Mouse (Mus musculus) adrenal gland, postnatal 25 days (tissue): ENCODE measurements at regions not wholly inside any gene's neighbourhood (a gene's known extent, or its start where the extent isn't known, plus 50 kb on each side); places are given as distances from the start of the nearest gene placed in this dataset.

ENCODE experiments used
- DNase-seq: peaks from one replicate; pipeline ENCODE4 v3.0.0; 2021; ENCODE audit warnings: mixed read lengths

DNA sequence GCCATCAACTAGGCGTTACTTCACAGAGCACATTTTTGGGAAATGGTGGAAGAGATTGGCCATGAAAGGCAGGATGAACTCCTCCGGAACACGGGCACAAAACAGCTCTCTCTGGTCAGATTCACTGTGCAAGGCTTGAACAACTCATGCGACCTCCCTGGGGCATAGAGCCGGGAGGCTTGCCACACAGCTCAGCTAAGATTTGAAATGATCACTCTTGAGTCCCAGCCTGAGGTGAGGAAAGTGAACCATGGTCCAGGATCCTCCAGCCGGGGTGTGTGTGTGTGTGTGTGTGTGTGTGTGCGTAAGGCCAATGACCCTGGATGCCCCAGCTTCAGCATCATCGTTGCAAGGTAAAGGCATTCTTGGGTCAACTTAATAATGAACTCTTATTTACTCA, 237.5 kb downstream of the Gm45692 start:
- DNase-seq = no peak

DNA sequence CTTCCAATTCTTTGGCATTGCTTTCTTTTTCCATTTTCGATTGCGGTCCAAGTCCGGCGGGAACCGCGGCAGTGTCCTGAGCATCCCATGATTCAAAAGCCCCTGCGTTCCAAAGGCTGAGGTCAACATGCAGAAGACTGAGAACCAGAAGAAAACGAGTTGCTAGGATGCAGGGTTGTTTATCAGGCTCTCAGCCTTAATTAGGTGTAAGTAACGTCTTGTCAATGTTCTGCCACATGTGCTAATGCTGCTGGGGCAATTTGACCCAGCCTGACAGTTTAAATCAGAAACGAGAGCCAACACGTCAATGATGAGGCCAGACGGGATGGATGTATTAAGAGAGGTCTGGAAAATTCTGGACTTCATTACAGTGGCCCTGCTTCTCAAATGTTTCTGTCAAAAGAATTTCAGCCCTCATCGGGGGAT, 239.4 kb downstream of the Gm45692 start:
- DNase-seq = no peak

DNA sequence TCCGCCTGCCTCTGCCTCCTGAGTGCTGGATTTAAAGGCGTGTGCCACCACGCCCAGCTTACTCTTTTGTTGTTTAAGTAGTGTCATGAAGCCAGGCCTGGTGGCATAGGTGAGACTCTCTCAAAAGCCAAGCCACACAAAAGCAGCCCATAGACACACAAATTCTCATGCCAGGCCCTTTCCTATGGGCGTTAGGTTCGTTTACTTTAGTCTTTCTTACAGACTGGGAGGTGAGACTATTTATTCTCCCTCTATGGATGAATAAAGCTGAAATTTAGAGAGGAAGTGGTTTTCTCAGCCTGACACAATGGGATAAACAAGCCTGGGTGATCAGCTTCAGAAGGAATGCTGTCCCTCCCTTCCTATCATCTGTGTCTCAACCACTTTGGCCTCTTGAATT, 243.0 kb downstream of the Gm45692 start:
- no peak for DNase-seq

DNA sequence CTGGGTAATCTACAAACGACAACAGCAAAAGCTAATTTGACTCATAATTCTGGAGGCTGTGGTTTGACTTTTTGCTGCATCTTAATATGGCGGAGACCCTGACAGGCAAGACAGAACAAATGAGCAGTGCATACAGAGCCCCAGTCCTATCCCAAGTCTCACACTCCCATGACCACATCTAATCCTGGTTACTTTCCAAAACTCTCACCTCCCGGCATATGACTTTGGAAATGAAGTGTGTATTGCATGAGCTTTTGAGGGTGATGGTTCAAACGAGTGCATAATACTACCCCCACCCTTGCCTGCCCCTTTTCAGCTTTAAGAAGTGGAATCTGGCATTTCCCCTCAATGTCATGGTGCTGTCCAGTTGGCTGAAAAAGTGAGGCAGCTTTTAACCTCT, 244.3 kb downstream of the Gm45692 start:
- DNase-seq = no peak

DNA sequence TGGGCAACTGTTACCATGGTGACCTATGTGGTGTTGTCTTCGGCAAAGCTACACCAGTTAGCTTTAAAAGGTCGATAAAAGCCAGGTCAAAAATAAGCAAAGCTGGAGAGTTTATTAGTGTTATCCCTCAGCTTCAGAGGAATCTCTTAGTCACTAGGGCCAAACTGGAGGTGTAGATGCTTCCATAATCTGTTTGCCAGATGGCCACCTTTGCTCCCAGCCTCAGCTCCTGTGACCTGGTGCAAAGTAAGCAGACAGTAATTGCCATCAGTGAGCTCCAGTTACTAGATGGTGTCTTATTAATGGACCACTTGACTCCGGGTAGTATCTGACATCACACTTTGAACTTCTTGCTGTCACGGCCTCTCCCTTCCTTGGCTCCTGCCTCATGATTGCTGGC, 245.3 kb downstream of the Gm45692 start:
- DNase-seq = no peak

DNA sequence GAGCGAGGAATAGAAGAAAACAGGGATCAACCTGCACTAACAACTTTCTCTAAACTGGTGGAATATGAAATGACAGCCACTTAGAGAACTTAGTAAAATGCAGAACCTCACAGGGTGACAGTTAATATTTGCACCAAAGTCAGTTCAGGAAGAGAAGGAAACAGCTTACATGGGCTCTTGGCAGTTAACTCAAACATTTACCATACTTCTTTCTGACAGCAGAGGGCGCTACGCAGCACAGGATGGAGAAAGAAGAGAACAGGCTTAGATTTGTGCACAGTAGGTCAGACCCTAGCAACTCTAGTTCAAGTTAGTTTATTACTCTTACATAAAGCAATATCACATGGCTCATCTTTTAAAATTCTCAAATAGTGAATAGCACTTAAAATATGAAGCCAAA, 261.3 kb downstream of the Gm45692 start:
- DNase-seq = peak; percentile 52

DNA sequence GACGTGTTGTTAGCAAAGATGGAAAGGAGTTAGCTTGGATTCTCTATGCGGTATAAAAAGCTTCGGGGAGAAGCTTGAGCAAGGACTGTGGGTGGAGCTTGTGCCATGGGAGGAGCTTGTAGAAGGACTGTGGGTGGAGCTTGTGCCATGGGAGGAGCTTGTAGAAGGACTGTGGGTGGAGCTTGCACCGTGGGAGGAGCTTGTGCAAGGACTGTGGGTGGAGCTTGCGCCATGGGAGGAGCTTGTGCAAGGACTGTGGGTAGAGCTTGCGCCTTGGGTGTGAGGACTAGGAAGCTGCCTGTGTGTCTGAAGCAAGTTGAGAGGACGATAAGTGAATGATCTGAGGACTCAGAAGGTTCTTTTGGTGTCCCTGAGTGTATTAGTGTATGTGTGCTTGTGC, 263.1 kb downstream of the Gm45692 start:
- no peak for DNase-seq

DNA sequence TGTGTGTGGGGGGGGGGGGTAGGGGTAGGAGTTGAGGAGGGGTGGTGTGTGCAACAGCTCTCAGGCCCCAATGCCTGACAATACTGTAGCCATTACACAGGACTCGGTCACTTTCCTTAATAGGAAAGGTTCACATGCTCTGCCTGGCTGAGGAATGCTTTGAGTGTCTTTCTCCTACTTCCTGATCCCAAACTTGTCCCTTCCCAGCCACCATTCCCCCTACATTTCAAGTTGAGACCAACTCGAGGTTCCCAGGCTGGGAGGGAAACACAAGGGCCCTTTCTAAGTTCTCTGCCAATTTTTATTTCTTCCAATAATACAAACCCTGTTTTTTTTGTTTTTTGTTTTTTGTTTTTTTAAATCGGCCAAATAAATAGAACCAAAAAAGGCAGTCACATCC, 264.6 kb downstream of the Gm45692 start:
- DNase-seq = no peak

DNA sequence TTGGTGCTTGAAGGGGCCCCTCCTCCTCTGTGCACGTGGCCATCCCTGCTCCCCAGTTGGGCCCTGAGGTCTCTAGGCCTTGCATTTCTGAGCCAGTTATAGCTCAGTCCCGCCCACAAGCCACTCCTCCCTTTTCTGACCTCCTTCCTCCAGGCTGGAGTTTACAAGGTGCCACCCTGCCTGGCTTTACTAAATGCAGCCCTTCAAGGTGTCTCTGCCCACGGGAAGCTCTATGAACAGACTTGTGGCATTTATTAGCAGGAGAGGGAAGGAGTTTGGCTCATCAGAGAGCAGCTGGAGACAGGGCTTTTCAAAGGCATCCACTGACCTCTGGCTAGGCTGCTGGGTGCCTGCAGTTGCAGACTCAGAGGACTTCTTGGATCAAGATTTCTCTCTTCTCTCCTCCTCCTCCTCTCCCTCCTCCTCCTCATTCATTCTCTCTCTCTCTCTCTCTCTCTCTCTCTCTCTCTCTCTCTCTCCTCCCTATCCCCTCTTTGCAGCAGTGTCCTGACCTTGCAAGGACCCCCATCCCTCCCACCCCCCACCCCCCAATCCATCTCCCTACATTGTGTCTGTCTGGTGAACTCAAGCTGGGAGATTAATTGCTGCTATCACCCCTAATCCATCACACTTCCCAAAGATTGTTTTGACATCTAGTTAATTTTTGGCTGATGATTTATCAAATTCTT, 265.1 kb downstream of the Gm45692 start:
- DNase-seq = peak; percentile 23

DNA sequence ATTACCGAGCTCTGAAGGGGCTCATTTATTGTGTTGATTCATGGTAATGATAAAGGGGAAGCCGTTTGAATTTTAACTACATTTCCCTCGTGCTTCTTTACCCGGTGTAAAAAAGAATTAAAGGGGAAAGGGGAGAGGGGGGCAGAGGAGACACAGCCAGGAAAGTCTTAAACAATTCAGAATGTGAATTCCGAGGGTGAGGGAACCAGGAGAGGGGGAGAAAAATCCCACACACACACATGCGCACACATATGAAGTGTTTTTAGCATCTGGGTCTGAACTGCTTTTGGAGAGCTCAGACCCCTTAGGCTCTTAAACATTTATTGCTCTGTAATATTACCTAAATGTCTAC, 265.6 kb downstream of the Gm45692 start:
- DNase-seq = no peak

DNA sequence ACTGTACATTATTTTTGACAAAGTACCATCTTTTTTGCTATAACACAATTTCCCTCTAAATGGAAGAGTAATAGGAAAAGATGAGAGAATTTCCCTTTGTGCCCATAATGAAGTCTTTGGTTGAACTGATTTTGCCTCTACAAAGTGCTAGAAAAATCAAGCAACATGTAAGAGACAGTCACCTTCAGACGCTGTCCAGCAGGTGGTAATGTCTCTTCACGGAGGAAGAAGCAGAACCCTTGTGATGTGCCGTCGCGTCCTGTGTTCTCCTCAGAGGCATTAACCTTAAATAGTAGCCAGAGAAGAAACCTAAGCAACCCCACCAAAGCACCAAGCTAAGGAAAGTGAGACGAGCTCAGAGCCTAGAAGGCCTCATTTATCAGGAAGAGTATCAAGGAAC, 275.7 kb downstream of the Gm45692 start:
- no peak for DNase-seq

DNA sequence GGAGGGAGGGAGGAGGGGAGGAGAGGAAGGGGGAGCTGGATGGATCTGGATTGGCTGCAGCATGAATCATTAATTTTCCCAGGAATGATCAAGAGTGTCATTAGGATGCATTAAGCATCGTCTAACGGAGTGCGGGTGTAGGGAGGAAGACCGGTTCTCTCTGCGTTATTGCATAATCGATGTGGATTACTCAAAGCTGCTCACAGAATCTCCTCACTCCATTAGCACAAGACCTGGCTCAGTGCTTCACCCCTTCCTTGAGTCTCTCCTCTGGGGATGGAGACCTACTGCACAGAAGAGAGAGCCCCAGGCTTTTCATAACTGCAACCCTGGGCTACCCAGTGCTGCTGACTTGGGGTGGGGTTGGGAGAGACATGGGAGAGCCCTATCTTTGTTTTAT, 300.7 kb downstream of the Gm45692 start:
- DNase-seq = no peak

DNA sequence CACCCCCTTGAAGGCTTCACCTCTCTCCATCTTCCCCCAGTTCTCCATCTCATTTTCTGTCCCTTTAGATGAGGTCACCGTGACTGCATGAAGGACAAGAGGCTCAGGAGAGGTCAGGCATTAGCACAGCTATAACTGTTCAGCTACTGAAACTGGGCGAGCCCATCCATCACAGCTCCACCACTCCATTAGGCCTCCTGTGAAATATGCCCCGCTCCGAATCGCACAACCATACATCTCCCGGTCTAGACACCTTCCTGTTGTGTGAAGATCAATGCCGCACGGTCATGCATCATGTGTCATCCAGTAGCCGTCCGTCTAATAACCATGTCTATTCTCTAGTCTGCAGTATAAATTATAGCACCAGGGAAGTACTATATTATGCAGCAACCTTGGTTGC, 301.2 kb downstream of the Gm45692 start:
- DNase-seq = no peak

DNA sequence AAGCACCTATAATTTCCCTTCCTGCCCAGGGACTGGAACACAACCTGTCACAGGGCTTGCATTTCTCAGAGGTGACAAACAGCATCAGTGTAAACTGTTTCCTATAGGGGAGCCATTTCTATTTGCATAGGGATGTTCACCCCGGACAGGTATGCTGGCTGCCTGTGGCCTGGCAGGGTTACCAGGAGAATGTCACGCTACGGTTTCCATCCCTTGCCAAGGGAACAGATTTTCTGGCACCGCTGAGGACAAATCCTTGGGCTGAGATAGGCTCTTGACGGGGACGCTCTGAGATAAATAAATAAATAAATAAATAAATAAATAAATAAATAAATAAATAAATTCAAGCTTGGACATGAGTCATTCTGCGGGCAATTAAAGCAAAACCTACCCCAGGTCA, 308.0 kb downstream of the Gm45692 start:
- no peak for DNase-seq

DNA sequence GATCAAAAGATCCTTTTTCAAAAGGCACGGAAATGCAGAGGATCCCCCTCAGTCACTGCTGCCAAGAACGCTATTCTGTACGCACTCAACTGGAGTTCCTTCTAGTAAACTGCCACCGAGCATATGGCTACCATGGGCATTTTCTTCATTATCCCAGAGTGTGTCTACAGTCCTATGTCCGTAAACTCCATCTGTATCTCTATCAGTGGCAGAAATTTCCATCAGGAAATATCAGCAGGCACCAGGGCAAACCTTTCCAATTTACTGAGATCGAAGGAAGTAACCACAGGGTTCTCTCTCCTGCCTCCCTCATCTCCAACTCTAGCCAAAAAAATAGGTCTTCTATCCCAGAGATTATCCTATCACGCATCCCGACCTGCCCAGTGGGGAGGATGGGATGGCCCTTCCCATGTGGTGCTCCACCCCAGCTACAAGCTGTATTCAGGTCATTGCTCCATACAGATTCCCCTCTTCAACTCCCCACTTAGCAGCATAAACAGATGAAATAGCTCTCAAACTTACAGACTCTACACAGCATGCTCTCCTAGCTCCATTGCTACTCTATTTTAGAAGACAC, 310.5 kb downstream of the Gm45692 start:
- DNase-seq = no peak

DNA sequence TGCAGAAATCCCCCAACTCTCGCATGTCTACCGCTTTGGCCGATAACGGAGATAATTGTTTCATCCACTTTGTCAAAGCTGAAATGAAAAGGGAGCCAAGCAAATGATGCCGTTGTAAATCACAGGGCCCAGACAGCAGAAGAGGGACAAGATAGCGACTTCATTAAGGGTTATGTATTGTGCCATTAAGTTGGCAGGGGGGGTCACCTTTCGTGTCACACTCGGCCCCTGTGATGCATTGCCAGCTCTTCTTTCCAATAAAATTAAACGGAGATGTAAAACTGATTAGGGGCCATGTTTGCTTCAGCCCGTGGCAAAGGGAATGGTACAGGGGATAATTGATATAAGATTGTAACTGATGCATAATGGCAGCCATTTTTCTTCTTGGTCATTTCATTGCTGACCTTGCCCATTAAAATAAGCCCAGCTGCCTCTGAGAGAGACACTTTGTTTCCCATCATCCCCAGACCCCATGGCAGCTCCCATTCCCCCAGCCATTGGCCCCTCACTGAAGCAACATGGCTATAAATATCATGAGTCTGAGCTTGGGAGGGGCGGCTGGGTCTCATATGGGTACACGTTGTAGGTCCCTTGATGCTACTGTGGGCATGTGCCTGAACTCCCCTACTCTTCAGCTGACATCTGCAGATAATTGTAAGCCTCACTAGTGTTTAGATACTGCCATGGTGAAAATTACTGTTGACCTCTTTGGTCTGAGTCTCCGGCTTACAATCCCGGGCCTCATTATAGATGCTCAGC, 313.0 kb downstream of the Gm45692 start:
- DNase-seq = no peak

DNA sequence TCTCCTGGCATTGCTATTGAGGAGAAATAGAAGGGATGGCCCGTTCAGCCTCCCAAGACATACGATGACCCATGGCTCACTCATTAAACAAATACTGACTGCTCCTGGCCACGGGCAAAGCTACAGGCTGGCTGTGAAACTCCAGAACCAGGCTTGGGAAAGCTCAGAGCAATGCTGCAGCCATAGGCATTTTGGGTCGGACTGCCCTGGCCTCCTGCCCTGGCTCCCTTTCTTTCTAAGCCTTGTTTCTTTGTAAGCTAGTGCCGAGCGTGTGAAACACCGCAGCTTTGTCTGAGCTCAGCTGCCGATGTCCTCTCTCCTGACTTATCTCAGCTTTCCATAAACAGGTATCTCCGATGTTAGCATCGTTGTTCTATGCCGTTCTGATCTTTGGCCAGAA, 316.9 kb downstream of the Gm45692 start:
- DNase-seq = no peak

DNA sequence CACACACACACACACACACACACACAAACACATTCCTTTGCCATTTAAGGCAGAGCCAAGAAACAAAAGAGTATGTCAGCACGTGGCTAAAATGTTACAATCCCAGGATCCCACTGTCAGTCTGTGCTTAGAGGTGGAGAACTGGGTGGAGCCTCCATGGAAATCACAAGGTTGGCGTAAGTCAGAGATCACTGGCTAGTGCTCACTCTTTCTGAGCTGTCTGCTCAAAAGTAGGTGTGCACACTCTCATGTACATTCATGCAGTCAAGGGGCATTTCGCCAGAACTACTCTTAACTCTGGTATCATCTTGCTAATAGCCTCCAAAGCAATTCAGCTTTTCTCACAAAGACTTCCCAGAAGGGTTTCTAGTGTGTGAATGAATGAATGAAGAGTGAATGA, 318.2 kb downstream of the Gm45692 start:
- DNase-seq = no peak

DNA sequence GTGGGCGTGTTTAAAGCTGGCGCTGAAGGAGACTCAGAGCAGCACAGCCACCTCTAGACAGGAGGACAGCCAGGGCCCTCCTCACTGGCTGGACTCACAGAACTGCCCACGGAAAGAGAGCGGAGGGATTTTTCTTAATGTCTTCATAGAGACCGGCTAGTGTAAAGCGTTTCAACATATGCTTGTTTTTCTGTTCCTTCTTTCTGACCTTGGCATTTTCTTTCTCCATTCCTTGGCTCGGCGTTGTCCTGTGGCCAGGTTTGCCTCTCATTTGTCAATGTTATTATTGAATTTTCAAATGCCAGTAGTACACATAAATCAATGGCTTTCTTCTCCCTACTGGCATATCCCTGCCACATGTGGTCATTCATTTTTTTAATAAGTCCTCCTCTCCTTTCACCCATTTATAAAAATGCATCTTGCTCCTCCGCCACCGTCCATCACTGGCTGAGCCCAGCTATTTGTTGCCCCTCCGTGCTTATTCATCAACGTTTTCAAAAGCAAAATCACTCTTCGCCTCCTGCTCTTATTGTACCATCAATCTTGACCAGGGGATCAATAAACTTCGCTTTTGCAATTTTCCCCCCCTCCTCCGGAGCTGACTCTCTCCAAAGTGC, 319.0 kb downstream of the Gm45692 start:
- no peak for DNase-seq

DNA sequence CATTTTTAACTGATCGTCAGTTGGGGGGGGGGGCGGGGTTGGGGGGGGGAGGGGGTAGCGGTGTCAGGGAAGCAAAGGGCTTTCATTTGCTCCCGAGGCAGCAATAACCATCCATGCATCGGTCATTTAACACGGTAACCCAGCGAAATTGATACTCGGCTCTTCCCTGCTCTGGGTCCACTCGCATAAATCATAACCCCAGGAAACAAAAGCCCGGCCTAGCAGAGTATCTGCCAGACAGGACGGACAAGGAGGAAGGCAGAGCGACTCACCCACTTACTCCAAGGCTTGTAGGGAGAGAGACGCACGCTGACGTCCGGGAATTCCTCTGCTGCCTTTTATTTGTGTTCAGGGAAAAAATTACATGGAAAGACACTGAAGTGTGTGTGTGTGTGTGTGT, 319.5 kb downstream of the Gm45692 start:
- DNase-seq = no peak

DNA sequence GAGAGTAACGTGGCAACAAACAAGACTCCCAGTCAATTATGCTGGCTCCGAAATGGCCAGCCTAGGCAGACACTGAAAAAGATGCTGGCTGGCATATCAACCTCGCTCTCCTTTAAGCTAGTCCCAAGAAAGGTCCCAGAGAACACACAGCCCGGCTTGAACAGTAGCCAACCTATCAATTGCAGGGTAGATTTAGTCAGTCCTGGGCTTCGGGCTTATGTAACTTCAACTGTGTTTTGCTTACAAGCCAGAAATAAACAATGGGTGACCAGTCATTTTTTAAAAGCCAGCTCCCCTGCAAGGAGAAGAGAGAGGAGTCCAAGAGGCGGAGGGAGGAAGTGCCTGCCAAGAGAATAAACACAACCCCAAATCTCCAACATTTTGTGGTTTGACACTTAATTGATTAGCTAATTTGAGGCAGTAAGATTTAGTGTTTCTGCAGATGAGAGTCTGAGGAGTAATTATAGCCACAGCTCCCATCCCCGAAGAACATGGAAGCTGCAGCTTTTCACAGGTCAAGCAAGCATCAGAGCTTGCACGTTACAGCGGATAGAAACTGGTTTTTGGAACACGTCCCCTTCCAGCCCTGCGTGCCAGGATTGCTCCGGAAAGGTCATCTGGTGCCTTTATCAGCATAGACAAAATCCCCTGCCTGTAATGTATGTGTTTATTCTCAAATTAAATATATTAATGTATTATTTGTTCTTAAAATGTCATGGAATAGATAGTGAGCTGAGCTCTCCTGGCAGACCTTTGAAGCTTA, 322.1 kb downstream of the Gm45692 start:
- DNase-seq = no peak

DNA sequence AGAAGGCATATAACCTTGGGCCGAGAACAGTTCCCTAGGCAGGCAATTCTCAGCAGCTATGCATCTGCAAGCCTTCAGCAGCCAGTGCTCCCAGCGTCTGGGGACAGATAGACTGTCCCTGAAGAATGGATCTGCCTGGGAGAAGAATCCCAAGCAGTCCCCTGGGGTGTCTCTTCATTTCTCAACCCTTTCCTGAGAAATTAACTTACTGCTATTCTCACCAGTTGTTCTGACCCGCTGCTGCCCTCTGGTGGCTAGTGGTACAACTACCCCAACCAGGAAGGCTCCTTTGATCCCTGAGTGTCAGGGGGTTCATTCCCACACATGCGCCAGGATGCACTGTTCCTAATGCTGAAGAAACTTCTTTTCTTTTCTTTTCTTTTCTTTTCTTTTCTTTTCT, 323.7 kb downstream of the Gm45692 start:
- DNase-seq = peak; percentile 82

DNA sequence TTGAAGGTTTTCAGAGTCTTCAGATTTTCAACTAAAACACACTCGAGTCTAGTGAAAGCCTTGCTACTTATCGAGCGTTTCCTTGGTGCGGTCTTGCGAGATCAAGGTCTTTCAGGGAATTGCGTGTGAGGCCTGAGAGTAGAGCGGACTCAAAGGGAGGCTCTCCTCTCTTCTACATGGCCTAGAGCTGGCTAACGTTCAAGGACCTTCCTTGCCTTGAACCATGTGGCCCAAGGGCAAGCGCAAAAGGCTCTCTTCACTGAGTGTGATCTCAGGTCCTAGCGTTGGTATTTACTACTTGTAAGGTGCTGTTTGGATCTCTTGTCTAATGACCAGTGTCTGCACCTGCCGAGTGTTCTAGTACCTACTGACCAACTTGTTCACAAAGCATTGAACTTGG, 324.4 kb downstream of the Gm45692 start:
- DNase-seq = no peak
